Mouse (Mus musculus): ENCODE measurements around the gene Gm49405.
A peak's percentile ranks its signal among the peaks of the same experiment; 100 is the strongest.

Gene Gm49405

GRCm38 (mm10) chr19:3985261-3985681 lies 15.2 kb upstream of the Gm49405 start:
- no peak for DNase-seq (ENCODE audit: extremely low read depth, insufficient read length, low spot score)

DNA sequence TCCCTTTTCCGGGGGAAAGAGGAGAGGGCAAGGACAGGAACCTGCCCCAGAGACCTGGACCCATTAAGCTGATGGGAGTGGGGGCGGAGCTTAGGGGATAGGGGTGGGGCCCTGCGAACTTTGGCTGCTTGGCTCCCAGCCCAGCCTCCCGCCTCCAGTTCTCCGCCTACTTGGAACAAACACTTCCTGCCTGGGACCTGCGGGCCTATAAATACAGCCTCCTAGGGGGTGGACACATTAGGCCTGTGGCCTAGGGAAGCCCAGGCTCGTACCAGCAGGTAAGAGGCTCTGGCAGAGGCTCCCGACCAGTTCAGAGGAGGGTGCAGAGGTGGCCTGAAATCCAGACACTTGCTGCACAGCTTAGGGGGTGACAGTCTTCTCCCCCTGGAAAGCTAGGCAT lies 14.1 kb upstream of the Gm49405 start, which contains the start of gene Acy3:
Acy3 (plus strand) TSS at position 237 of the 400 bp plus-strand sequence.
- DNase-seq (ENCODE audit: extremely low read depth, insufficient read length, low spot score): peak; percentile 73

DNA sequence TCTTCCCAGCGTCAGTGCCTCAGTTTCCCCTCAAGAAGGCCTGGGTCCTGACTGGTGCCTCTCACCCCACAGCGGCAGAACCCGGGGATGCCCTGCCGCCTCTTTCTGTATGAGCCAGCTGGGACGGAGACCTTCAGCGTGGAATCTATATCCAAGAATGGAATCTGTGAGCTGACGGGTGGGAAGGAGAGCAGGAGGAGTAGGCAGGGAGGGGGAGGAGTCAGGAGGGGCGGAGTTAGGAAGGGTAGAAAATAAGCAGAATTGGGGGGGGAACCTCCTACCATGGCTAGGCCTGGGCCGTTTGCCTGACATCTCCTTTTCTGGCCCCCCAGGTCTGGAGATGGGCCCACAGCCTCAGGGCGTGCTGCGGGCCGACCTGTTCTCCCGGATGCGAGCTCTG lies 12.4 kb upstream of the Gm49405 start:
- DNase-seq (ENCODE audit: extremely low read depth, insufficient read length, low spot score): no peak

GRCm38 (mm10) chr19:3988750-3989149 lies 11.7 kb upstream of the Gm49405 start:
- DNase-seq (ENCODE audit: extremely low read depth, insufficient read length, low spot score): no peak

DNA sequence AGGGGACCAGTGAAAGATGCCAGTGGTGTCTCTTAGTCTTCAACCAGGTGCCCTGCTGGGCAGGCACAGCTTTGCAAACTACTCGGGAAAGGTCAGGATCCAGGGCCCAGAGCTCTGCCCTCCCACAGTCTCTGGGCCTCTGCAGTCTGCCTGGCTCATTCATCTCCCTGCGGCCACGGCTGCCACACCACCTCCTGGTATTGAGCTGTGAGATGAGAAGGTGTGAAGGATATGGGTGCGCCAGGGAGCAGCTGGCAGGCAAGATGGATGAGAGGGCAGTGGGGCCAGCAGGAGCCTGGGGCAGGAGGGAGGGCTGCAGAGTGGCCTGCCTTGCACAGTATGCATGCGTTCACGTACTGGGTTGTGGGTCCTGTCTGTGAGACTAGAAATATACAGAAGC lies 9.6 kb upstream of the Gm49405 start:
- DNase-seq (ENCODE audit: extremely low read depth, insufficient read length, low spot score): no peak

DNA sequence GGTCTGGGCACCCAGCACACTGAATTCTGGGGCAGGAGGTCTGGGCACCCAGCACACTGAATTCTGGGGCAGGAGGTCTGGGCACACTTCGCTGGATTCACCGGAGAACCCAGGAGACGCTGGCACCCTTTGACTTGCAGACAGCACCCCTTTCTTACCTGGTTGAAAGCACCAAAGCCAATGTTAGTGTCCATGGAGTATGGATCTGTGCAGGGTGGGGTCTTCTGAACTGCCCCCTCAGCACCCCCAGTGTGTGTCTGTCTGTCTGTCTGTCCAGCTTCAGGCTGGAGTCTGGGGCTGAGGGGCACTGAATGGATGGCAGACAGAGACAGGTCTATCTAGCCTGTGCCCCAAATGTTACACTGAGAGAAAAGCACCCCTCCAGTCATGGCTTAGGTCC lies 8.9 kb upstream of the Gm49405 start:
- no peak for DNase-seq (ENCODE audit: extremely low read depth, insufficient read length, low spot score)

DNA sequence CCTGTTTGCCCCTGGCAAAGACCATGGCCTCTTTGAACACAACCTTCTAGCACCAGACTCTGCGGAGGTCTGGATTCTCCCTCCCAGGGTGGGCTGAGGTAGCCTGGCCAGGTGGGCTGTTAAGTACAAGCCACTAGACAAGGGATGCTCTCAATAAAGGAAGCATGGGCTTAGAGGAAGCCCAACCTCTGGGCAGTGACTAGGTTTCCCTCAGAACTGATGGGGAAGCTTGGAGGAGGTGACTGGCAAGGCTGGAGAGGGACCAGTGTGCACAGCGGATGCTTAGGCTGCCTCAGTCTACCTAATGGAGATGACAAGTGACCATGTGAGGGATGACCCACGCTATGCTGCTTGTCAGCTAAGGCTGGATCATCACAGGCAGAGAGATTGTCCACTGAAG lies 8.5 kb upstream of the Gm49405 start:
- no peak for DNase-seq (ENCODE audit: extremely low read depth, insufficient read length, low spot score)

- DNase-seq (ENCODE audit: extremely low read depth, insufficient read length, low spot score): no peak
Observed at GRCm38 (mm10) chr19:3992416-3992815, 8.0 kb upstream of the Gm49405 start, which contains the start of gene Tbx10. TSS of gene Tbx10 (plus strand) at chr19:3992752.

DNA sequence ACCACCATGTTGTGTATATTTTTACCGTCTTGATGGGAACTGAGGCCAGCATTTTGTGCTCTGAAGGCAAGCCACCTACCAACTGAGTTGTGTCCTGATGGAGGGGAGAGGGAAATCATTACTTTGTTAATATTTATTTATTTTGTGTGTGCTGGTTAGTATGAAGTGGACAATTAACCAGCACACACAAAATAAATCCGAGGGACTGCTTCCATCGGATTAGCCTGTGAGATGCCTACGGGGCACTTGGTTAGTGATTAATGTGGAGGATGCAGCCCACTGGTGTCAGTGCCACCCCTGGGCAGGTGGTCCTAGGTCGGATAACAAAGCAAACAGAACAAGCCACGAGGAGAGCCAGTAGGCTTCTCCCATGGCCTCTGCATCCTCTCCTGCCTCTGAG lies 5.5 kb upstream of the Gm49405 start:
- DNase-seq (ENCODE audit: extremely low read depth, insufficient read length, low spot score): no peak

DNA sequence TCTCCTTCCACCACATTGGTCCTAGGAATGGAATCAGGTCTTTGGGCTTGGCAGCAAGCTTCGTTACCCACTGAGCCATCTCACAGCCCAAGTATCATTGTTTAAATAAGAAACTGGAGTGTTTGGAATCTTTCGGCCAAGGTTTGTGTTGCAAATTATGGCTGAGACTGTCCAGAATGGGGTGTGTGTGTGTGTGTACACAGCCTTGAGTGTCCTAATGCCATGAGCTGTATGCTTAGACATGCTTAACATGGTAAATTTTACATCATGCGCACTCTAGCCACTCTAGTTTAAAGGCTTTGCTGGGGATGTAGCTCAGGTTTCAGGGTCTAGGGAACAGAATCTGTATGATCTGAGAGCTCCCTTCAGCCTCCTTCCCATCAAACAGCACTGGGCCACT lies 4.9 kb upstream of the Gm49405 start:
- DNase-seq (ENCODE audit: extremely low read depth, insufficient read length, low spot score): no peak

DNA sequence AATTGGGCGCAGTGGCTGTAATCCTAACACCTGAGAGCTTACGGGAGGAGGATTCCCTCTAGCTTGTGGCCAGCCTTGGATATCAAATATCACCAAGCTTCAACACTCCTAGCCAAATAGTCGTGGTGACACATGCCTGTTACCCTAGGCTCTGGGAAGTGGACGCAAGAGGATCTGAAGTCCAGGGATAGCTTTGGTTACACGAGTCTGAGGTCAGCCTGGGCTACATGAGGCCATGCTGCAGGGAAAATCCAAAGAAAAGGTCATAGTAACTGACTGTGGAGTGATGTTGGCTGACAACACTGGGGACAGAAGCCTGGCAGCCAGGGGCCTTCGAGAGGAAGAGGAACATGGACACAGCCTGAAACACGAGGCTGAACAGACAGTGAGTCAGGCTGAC lies 4.3 kb upstream of the Gm49405 start:
- DNase-seq (ENCODE audit: extremely low read depth, insufficient read length, low spot score): no peak

GRCm38 (mm10) chr19:3996747-3997146 lies 3.7 kb upstream of the Gm49405 start:
- DNase-seq (ENCODE audit: extremely low read depth, insufficient read length, low spot score): no peak

- DNase-seq (ENCODE audit: extremely low read depth, insufficient read length, low spot score): no peak
Observed at GRCm38 (mm10) chr19:3997231-3997630, 3.2 kb upstream of the Gm49405 start.

- DNase-seq (ENCODE audit: extremely low read depth, insufficient read length, low spot score): no peak
Observed at GRCm38 (mm10) chr19:3998335-3998734, 2.1 kb upstream of the Gm49405 start.

GRCm38 (mm10) chr19:3999121-3999730 lies 1.2 kb upstream of the Gm49405 start:
- no peak for DNase-seq (ENCODE audit: extremely low read depth, insufficient read length, low spot score)

DNA sequence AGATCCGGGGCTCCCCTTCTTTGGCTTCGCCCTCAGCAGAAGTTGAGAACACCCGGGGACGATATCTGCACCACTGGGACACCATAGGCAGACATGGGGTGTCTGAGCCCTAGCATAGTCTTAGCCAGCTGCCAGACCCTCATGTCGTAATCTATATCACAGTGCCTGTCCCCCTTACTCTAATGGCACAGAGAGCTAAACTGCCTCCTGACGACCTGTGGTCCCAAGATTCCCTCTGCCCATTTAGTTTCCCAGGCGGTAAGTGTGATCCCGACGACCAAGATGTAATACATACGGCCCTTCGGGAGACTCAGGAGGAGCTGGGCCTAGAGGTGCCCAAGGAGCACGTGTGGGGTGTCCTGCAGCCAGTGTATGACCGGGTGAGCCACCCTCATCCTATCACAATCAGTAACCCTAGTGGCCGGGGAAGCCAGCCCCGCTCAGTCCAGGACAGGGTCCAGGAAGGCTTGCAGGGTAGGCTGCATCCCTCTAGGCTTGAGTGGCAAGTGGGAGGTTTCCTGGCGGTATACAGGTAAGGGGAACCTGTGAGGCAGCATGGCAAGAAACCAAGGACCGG lies 611 bp downstream of the Gm49405 start:
- DNase-seq (ENCODE audit: extremely low read depth, insufficient read length, low spot score): peak; percentile 28

DNA sequence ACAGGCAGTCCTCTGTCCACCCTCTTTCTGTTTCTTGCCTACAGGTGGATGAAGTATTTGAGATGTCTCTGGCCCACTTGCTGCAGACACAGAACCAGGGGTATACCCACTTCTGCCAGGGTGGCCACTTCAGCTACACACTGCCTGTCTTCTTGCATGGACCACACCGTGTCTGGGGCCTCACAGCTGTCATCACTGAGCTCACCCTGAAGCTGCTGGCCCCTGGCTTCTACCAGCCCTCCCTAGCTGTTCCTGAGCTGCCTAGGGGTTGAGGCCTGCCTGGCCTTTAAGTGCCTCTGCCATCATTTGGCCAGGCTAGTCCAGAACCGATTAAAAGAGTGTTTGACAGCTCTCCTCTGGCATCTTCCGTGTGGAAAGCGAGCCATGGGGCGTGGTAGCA lies 1.3 kb downstream of the Gm49405 start:
- no peak for DNase-seq (ENCODE audit: extremely low read depth, insufficient read length, low spot score)

GRCm38 (mm10) chr19:4003112-4003511 lies 2.7 kb downstream of the Gm49405 start, which contains the start of gene Doc2g:
TSS of gene Doc2g (plus strand) at chr19:4003313.
- DNase-seq (ENCODE audit: extremely low read depth, insufficient read length, low spot score): no peak

DNA sequence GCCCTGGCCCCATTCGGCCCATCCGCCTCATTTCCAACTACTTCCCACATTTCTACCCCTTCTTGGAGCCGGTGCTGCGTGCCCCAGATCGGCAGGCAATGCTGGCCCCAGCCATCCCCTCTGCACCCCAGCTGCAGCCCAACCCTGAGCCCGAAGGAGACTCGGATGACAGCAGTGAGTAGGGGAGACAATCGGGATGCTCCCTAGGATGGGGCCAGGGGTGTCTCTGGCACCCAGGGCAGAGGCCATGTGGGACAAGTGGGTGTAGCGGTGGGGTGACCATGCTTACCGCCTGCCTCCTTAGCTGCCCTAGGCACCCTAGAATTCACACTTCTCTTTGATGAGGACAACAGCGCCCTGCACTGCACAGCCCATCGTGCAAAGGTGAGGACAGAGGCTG lies 3.2 kb downstream of the Gm49405 start:
- DNase-seq (ENCODE audit: extremely low read depth, insufficient read length, low spot score): no peak

- no peak for DNase-seq (ENCODE audit: extremely low read depth, insufficient read length, low spot score)
Observed at GRCm38 (mm10) chr19:4004331-4004730, 3.9 kb downstream of the Gm49405 start.

DNA sequence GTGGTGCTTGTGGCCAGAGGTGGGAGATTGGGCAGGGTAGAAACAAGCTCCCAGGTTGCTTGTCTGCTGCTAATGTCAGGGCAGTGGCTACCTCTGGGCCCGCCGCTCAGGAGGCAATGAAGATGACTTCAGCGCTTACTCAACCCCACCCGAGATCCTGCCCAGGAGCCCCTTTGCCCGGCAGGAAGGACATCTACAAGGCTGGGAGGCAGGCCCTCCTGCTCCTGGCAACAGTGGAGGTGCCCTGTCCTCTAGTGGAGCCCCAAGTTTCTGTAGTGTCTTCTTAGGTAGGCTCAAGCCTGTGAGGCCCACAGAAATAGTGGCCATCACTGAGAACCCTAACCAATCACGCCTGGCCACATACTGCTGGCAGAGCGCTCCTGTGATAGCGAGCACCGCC lies 4.7 kb downstream of the Gm49405 start:
- DNase-seq (ENCODE audit: extremely low read depth, insufficient read length, low spot score): no peak

GRCm38 (mm10) chr19:4005971-4006370 lies 5.5 kb downstream of the Gm49405 start:
- no peak for DNase-seq (ENCODE audit: extremely low read depth, insufficient read length, low spot score)

DNA sequence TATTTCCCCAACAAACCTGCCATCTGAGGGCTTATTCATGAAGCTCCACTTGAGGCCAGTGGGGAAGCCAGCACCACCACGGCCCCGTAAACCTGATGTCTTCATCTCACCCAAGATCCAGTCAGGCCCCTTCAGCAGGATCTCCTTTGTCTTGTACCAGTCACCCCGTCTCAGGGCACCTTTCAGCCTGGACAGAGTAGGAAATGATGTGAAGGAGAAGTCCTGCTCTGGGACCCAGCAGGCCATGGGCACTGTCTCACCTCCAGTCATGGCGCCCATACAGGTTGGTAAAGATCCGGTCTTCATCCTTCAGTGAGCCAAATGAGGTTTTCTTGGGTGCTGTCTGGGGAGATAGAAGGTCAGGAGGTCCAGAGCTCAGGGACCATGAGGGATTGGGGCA lies 10.7 kb downstream of the Gm49405 start:
- no peak for DNase-seq (ENCODE audit: extremely low read depth, insufficient read length, low spot score)

Measured in 3134 (cell line).